Mouse (Mus musculus): ENCODE results near the gene Mks1.

Mks1 gene

DNA sequence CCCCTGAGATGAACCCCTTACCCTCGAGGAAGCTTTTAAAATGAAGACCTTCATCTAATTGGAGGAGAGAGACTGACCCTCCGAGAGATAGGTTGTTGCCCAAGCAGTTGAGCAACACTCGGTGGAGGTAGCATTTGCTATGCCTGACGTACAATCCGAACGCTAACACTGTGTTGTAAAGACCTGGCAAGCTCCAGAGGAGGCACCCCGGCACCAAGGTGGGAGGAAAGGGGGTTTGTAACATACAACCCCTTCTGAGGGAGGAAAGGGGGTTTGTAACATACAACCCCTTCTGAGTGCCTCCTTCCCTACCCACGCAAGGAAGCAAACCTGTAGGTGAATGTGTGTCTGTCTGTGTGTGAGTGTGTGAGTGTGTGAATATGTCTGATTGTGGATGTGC is 18.8 kb downstream of the Mks1 start:
- DNase-seq (ENCODE audit: extremely low read depth, insufficient read length, low spot score) = no peak

DNA sequence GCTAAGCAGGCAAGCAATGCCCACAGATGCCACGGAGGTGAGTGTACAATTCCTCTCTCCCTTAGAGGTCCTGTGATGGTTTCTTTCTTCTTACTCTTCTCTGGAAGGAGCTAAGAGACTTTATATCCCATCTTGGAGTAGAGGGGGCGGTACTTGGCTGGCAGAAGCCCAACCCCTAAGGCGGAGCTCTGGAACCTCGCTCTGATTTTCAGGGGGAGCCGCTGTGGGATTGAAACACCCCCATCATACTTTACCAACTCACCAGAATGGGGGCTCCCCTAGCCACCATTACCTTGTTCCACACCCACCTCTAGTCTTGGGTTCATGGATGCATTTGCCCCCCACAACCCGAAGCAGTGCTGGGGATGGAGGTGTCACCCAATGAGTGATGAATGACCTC is 22.4 kb downstream of the Mks1 start, which contains the start of gene Epx:
TSS of gene Epx (minus strand) at position 101 of the 400 bp plus-strand sequence.
- DNase-seq (ENCODE audit: extremely low read depth, insufficient read length, low spot score) = no peak

DNA sequence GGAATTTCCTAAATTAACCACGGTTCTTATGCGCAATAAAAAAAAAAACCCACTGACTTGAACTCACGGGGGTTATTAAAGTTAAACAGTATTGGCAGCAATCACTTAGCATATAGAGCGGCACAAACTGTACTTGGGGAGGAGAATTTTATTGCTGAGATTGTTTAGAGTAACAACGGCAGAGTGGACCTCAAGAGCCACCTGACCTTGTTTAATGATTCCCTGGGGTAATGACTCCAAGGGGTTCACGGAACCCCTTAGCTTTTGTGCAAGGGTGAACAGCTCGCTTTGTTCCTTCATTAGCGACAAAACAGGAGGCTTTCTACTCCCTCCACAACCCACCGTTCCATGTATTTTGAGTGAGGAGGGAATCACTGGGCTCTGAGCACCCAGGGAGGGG is 26.8 kb downstream of the Mks1 start:
- no peak for DNase-seq (ENCODE audit: extremely low read depth, insufficient read length, low spot score)

DNA sequence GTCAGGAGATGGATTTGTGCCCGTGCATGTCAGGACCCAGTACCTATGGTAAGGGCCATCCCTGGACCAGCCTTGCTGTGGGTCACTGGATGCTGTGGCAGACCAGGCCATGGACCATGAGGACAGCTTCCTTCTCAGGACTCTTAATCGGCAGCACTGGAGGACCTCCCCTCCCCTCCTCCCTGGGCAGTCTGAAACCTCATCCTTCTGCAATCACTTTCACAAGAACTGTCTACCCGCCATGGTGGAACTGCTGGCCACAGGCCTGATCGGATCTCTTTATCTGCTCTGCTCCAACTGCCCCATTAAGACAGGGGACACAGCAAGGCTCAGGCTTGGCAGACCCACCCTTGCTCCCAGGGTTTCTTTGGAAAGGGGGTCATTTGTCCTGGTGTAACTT is 28.7 kb downstream of the Mks1 start:
- no peak for DNase-seq (ENCODE audit: extremely low read depth, insufficient read length, low spot score)

DNA sequence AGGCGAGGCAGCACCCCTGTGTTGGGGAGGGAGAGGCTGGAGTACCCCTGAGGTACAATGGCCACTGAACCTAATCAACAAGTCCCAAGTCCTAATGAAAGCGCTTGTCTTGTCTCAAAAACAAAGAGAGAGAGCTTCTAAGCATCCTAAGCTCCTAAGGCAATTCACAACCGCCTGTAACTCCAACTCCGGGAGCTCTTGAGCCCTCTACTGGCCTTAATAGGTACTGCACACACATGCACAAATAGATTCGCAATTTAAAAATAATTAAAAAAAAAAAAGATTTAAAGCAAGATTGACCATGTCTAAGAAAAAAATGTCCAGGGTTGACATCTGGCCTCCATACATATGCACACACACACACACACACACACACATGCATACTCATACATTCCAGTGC is 30.5 kb downstream of the Mks1 start:
- DNase-seq (ENCODE audit: extremely low read depth, insufficient read length, low spot score) = no peak

DNA sequence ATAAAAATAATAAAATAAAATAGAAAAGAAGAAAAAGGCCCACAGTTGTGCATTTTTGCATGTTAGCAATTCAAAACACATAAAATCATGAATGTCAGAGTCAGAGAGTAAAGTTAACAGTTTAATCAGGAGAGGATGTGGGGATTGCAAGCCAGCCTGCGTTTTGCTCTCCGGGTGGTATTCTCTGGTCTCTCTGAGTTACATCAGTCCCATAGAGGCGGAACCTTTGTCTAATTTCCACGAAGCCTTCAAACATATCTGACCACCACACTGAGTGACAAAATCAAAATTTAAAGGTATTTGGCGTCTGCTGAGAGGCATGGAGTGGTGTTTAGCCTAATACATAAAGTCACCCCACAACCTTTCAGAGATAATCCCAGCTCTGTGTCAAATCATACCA is 31.8 kb downstream of the Mks1 start:
- DNase-seq (ENCODE audit: extremely low read depth, insufficient read length, low spot score) = no peak

DNA sequence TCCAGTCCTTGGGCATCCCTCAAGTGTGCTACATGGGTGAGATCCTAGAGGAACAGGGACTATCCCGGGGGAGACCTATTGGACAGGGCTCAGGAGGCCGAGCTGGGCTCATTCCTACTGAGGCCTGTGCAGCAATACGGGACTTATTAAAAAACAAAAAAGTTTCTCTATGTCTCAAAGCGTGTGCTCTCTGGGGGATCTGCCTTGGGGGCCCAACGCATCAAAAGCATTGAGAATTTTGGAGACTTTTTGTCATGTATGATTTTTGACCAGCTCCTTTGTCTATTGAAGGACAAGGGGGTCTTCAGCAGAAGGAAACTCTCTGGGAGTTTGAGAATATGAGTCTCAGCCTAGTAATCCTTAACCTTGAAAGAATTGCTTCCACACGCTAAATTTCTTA is 39.2 kb downstream of the Mks1 start, which contains the start of gene Olfr462:
TSS of gene Olfr462 (minus strand) at position 101 of the 400 bp plus-strand sequence.
- no peak for DNase-seq (ENCODE audit: extremely low read depth, insufficient read length, low spot score)

DNA sequence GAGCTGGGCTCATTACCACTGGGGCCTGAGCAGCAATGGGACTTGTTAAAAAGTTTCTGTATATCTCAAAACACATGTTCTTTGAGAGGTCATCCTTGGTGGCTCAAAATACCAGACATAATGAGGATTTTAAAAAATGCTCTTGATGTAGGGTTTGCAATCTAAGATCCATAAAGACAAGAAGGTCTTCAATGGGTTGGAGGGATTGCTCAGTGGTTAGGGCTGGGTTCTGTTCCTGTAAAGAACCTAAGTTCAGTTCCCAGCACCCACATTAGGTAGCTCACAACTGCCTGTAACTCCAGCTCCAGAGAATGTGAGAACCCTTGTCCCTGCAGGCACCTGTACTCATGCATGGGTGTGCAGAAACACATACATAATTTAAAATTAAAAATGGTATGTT is 44.3 kb downstream of the Mks1 start, which contains the start of gene Olfr463:
TSS of gene Olfr463 (minus strand) at position 101 of the 400 bp plus-strand sequence.
- DNase-seq (ENCODE audit: extremely low read depth, insufficient read length, low spot score) = no peak

DNA sequence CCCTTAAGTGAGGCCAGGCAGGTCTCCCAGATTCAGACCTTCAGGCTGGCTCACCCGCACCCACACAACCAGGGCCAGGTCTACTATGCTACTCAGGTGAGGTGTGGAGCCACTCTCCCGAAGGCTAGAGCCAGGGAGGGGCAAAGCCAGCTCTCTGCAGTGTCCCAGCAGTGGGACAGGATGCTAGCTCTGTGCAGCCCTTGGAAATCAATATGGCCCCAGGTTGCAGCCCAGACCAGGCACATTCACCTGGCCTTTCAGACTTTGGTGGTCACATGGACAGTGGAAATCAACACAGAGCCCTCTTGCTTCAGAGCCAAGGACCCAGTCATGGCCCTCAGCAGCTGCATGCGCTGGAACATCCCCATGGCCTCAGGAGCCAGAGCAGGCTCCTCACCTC is 51.3 kb downstream of the Mks1 start:
- no peak for DNase-seq (ENCODE audit: extremely low read depth, insufficient read length, low spot score)
